Mouse (Mus musculus): Measurements from ENCODE around the gene Strada.

Strada gene

DNA sequence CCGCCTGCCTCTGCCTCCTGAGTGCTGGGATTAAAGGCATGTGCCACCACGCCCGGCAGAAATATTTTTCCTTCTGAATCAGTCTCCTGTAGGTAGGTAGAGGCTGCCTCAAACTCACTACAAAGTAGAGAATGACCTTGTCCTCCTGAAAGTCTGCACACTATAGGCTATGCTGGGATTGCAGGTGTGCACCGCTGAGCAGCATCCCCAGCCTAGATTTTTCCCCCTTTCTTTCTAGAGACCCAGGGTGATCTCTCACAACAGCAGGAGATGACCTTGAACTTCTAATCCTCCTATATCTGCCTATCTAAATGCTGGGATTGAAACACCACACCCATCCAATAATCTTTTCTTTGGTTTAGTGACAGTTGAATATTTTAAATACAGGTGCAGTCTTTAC, 14.6 kb downstream of the Strada start:
- DNase-seq (ENCODE audit: low spot score): no peak

DNA sequence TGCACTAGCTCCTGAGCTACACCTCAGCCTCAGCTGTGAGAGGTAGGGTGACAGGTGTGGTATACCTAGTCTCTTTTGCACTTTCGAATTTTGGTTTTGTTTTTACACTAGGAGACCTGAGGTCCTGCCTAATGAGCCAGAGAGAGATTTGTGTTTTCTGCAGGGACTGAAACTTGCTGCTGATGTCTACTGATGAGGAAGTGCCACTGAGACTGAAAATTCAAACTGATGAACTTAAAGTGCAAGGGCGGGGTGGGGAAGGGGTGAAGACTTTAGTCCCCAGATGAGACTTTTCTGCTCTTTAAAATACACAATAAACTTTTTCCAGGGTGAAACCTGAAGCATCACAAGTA, 21.5 kb downstream of the Strada start:
- DNase-seq (ENCODE audit: low spot score): no peak

DNA sequence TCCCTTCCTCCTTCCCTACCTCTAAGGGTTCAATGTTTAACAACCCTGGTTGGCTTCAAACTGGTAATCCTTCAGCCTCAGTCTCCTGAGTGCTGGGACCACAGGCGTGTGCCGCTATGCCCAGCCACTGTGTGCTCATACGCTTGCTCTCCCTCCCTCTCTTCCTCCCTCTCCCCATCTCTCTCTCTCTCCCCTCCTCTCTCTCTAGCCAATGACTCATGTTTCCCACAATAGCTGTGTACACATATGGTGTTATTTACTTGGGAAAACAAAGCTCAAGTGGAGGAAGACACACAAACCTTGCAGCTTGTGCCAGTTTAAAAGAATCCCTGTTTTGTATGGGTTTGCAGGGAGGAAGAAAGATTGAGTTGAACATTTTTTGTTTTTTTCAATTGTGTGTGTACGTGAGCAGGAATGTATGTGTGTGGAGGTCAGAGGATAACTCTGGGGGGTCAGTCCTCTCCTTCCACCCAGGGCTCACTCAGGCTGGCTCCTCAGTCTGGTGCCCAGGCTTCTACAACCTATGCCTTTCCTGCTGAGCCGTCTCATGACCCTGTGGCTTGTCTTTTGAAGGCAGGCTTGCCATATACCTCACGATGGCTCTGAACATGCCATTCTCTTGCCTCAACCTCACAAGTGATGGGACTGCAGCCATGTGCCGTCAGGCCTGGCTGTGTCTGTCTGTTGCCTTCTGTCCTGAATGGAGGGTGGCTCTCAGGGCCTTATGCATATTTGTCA, 22.1 kb downstream of the Strada start:
- no peak for DNase-seq (ENCODE audit: low spot score)

DNA sequence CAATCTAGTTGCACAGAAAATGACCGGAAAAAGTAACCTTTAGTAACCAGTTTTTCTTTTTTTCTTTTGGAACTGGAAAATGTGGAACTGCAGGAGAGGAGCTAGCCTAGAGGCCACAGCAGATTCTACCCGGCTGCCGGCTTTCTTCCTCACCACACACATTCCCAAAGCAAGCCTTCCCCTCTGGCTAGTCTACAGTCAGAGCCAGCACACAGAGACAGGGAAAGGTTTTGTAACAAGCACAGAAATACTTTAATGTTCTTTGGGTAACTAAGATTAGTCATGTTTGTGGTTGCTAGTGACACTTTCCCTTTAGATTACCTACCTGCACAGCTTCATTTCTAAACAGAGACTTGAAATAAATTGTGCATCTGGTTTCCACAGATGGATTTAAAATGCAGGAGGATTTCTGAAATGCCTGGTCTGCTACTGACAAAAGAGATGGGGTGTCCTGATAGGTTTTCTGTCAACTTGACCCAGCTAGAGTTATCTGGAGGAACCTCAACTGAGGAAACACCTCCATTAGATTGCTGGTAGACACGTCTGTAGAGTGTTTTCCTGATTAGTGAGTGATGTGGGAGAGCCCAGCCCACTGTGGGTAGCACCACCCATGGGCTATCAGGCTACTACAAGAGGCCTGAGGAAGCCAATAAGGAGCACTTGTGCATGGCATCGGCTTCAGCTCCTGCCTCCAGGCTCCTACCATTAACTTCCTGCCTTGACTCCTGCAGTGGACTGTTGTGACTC, 23.8 kb downstream of the Strada start:
- no peak for DNase-seq (ENCODE audit: low spot score)

DNA sequence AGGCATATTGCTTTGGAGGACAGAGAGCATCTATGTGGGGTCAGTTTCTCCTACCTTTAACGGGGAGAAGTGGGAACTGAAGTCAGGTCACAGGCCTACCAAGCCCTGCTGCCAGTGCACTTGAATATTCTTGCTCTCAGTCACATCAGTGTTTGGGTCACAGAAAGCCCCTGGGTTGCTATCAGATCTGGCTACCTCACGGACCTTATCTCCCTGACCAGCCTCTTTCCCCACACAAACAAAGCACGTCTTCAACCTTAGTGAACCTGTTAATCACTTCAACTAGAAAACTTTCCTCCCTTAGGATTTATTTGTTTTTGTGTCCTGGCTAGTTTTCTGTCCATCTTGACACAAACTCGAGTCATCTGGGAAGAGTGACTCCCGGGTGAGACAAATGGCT, 25.6 kb downstream of the Strada start:
- no peak for DNase-seq (ENCODE audit: low spot score)

DNA sequence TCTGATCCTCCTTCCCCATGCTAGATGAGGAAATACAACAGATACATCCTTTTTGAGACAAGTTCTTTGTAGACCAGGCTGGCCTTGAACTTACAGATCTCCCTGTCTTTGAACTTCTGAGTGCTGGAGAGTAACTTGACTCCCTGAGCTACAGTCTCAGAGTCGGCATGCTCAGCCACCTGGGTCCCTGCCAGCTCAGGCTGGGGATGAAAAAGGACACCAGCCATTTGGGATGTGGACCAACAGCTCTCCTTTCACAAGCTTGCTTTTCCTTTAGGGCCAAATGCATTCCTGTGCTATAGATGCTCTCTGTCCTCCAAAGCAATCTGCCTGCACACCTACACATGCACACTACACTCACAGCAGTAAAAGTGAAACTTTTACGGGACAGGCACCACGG, 26.9 kb downstream of the Strada start:
- DNase-seq (ENCODE audit: low spot score): no peak

DNA sequence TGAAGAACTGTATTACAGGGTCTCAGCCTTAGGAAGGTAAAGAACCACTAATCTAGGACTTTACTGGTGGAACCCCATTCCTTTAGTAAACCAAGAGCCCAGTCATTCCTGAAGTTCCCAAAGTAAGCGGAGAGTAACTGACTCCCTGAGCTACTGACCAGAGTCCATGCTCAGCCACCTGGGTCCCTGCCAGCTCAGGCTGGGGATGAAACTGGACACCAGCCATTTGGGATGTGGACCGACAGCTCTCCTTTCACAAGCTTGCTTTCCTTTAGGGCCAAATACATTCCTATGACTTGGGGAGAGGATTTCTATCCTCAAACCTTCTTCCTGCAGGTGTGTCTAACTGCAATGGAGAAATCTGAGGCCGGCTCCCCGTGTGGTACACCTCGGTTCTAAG, 27.6 kb downstream of the Strada start:
- DNase-seq (ENCODE audit: low spot score): no peak

DNA sequence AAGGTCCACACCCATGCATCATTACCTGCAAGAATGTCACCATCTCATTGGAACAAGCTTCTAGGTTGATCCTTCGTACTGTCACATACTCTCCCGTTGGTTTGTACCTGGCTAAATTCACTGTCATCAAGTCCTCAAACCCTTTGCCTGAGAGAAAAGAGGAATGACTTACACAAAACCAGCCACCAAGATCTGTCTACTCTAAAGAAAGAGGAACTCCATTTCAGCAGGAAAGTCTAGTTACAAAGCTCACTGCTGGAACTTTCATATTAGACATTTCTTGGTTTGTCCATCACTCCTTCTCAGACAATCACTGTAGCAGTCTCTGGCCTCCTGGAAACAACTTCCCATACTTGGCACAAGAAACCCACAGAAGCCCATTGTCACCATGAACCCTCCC, 28.7 kb downstream of the Strada start:
- no peak for DNase-seq (ENCODE audit: low spot score)

DNA sequence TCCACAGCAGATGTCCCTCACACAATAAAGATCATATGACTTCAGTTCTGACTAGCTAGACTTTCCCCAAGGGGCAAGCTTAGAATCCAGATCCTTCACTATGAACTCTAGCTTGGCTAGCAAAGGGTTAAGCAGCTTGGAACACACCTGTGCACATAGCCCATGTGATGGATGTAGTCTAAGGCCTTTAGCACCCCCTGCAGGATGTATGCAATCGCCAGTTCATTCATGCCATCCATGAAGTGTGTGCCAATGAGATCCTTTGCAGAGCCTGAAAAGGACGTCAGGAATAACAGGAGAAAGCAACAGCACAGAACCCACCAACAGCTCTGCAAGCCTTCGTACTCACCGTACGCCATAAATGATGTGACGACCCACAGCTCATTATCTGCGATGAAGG, 31.2 kb downstream of the Strada start:
- DNase-seq (ENCODE audit: low spot score): no peak

DNA sequence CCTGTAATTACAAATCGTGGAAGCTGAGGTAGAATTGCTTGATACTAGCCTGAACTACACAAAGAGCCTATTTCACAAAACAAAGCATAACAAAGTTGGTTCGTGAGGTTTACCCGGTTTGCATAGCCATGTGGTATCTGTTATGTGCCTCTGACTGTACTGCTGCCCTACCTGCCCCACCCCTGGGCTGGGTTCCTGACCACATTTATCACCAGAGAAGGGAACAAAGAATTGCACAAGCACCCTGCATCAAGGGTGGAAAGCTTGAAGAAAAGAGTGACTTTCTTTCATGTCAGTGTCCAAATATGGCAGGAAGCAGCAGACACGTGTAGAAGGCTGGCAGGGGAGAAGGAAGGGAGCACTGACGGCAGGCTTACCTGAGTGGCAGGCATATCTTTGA, 34.5 kb downstream of the Strada start:
- DNase-seq (ENCODE audit: low spot score): no peak

DNA sequence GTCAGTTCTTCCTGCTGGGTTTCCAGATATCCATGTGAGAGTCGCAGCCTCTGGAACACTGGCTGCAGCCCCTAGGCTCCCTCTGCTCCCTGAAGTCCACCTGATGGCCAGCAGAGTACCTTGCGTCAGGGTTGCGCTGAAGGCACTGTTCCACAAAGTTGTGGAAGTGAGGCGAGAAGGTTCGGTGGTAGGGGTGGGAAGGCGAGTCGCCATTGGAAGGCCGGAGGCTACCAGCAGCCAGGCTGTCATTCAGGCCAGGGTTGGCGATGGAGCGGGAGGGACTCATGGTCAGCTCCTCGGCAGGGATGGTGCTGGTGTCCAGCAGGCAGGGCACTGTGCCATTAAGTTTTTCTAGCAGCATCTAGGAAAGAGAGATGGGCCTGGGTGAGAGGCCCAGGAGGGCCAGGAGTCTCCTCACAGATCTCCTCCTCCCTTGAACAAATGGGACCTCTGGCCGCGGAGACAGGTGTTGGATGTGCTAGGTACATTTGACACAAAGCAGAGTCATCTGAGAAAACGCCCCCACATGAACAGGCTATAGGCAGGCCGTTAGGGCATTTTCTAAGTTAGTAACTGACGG, 37.3 kb downstream of the Strada start:
- no peak for DNase-seq (ENCODE audit: low spot score)

DNA sequence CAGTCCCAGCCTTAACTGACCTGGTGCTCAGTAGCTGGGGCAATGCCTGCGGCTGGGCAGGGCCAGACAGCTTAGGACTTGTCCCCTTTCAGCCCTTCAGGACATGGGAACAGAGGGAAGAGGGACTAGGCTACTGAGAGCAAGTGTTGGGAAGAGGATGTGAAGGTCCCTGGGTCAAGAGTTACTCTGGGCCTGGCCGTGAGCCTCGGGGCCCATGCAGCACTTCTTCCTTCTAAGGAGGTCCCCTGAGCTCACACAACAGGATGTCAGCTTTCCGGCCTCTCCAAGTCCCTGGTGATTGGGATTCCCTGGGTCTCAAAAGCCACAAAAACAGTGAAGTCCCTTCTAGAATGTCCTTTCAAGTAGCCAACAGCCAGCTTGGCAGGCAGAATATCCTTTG, 38.4 kb downstream of the Strada start:
- DNase-seq (ENCODE audit: low spot score): no peak

DNA sequence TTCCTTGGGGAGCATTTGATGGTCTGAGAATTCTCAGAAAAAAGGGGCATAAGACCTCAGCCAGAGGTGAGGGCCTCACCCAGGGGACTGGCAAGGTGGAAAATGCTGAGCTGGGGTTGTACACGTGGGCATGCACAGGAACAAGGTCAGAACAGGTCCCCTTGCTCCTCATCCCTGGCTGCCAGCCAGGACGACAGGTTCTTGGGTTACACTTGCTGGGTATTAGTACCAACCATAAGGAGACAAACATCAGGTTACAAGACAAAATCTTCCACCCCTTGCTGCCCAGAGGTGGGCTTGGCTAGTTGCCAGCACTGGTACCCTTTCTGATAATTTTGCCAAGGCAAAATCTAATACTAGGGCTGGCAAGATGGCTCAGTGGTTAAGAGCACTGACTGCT, 39.7 kb downstream of the Strada start:
- no peak for DNase-seq (ENCODE audit: low spot score)

DNA sequence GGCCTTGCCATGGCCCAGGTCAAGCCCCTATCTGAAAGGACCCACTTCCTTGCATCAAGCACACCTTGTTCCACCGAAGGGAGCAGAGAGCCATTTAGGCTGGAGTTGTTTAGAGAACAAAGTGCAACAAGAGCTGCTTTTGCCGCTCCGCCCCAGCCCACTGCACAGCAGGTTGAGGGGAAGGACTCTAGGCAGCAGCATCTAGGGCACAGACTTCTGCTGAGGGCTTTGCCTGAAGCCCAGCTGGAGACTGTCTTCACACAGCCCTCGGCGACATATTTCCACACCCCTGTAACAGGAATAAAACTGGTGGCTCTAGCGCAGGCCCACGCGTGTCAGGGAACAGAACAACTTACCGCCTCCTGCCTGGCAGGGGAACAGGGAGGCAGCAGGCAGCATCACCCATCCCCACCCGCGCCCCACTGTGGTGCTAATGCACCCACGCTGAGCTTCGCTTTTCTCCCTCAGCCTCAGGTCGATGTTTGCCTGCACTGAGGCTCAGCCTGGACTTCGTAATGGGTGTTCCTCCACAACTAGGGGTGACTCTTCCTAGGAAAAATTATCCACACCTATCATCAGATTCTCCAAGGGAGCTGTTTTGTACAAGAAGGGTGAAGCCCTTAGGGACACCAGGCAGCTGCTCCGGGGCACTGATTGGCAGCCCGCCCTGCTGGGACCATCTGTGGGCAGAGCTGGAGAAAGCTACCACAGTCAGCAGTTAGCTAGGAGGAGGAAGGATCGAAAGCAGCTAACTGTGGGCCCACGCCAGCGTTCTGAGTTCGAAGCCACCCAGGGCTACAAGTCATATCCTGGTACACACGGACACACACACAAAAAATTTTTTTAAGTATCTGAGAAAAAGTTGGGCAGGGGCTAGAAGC, 40.9 kb downstream of the Strada start, which contains the start of the genes Gm10840 and Limd2:
Gm10840 (plus strand) TSS at position 10 of the 881 bp plus-strand sequence.
Limd2 (minus strand) TSS at position 20 of the 881 bp plus-strand sequence.
- DNase-seq (ENCODE audit: low spot score): no peak

DNA sequence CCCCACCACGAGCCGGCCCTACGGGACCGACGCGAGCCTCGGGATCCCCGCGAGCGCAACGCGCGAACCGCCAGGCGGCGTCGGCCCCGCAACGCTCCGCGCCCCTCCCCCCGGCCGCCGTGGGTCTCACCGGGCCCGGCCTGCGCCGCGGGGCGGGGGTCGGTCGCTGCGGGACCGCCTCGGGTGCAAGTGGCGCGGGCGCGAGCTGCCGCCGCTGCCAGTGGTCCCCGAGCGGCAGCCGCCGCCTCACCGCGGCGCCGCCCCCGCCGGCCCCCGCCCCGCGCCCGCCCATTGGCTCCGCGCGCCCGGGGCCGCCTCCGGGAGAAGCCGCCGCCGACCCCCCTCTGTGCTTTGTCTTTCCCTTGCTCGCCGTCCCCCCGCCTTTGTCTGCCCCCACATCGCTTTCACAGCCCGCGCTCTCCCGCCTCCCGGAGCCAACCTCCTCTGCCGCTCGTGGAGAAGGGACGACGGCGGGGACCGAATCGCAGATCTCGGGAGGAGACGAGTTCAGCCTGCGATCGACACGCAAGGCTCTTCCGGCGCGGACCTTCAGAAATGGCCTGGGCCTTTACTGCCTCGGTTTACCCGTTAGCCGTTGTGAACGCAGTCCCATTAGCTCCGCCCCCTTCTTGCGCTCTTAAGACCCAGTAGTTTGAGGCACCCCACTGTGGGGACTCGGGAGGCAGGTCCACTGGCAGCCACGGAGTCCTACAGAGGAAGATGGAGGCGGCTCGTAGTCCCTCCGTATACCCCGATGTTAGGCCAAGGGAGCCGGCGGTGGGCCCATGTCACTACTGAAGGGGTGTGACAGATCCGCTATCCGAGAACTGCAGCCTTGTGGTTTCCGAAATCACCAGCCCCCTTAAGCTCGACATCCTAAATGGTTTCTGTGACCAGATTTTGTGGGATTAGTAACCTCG, 41.8 kb downstream of the Strada start:
- DNase-seq (ENCODE audit: low spot score): peak; percentile 82

DNA sequence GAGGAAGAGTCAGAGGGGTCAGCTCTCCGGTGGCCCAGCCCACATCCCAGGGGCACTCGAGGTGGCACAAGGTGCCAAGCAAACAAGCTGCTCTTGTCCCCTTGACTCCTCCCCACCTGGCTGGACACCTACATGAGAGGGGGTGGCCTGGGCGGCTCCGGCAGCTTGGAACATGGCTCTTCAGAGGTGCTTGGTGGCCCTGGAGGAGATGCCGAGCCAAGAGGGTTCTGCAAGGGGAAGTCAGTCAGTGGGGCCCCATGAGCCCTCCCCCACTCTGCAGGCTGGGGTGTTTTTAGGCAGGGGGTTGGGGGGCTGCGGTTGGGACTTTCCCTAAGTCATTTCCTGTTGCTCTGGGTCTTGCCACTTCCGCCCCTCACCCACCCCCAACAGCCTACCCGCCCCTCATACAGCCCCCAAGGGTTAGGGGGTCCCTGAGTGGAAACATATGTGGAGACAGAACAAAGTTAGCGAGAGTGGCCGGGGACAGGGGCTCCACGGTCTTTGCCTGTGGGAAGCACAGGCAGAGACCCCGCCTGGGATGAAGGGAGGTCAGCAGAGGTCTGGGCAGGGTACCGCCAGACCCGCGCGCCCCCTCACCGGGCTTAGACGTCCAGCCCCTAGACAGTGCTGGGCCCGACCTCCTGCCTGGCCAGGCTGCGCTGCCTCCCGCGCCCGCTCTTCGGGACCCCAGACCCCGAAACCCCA, 42.6 kb downstream of the Strada start:
- DNase-seq (ENCODE audit: low spot score): peak; percentile 48

DNA sequence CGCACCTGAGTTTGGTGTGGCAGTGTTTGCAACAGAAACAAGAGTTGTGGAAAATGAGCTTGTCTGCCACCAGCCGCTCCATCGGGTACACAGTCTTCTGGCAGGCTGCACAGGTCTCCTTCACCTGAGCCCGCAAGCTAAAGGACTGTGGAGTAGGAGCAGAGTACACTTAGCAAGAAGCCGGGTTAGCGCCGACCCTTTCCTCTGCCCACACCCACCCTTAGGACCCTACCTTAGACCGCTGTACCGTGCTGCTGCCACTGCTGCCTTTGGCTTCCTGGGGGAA, 43.1 kb downstream of the Strada start:
- DNase-seq (ENCODE audit: low spot score): no peak

DNA sequence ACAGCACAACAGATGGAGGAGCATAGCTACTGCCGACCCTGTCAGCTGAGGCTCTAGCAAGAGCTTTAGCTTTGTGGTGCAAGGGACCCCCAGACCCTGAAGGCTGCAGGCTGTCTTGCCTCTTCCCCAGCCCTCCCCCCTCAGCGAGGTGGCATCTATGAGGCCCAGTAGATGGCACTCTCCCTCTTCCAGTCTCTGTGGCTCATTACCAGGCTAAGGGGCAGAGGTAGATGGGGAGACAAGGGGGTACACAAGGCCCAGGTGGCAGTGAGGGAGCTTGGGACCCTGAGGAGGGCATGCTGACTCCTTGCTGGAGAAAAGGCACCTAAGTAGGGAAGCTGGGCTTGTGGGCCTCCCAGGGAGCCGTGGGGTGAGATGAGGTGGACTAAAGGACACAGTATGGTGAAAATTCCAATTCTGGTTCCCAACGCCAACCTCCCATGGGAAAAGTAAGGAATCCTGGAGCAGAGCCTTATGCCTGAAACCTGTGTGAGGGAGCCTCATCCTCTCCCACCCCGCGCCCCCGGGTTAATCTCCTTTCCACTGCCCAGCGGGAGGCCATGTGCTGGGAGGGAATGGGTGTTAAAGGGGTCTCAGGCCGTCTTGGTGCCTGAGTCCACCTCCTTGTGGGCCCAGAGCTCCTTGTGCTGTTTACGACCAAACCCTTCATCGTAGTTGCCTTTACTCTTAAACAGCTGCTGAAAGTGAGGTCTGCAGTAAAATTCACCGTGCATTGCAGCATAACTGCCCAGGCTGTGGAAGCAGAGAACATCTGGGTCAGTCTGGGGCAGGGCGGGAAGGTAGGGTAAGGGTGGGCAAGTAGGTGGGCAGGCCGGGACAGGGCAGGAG, 43.7 kb downstream of the Strada start:
- DNase-seq (ENCODE audit: low spot score): no peak

DNA sequence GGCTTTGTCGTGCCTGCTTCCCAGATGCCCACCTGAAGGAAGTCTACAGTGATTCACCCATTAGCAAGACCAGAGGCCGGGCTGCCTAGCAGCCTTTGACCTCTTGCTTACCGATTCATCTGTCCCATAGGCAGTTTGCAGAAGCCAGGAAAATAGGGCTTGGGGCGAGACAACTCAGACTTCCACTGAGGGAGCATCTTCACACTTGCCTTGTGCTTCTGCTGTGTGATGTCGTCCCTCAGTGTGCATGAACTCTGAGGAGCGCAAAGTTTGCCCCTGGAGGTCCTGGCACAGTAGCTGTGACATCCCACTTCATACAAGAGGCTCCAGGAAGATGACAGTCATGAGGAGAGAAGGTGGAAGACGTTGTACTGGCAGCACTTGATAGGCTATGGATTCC, 44.8 kb downstream of the Strada start:
- no peak for DNase-seq (ENCODE audit: low spot score)

DNA sequence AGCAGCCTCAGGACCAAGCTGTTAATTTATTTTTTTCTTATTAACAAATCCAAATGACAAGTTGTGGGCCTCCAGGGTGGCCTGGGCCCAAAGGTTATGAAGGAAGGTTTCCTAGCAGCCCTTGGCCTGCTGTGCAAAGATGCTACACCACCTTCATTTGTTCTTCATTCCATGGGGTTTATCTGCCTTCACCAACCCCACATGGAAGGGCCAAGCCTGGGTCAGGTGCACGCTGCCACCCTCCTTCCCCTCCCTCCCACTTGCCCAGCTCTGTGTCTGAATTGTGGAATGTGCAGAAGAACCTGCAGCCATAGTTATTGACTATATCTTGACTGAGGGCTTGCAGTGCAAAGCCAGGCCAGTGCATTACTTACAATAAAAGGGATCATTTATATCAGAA, 45.7 kb downstream of the Strada start:
- DNase-seq (ENCODE audit: low spot score): no peak
